Mouse (Mus musculus) thymus, postnatal 25 days (tissue): ENCODE data around the gene Prdx6.

Experiments used
- DNase-seq: peaks from one replicate; pipeline ENCODE4 v3.0.0; 2022

Prdx6 gene

GRCm38 (mm10) chr1:161250604-161251416 is at the start of gene Prdx6:
Prdx6 (minus strand) TSS chr1:161251219.
- DNase-seq: peak; percentile 82

GRCm38 (mm10) chr1:161288256-161288655 is 37.2 kb upstream of the Prdx6 start:
- DNase-seq: no peak

GRCm38 (mm10) chr1:161286726-161287310 is 35.8 kb upstream of the Prdx6 start:
- peak; percentile 77 for DNase-seq

- DNase-seq: no peak
Measured at GRCm38 (mm10) chr1:161281054-161281688, 30.2 kb upstream of the Prdx6 start.

- no peak for DNase-seq
Measured at GRCm38 (mm10) chr1:161279244-161279908, 28.4 kb upstream of the Prdx6 start.

- no peak for DNase-seq
Measured at GRCm38 (mm10) chr1:161273486-161273885, 22.5 kb upstream of the Prdx6 start.

- no peak for DNase-seq
Measured at GRCm38 (mm10) chr1:161271461-161271810, 20.4 kb upstream of the Prdx6 start.

GRCm38 (mm10) chr1:161270776-161271460 is 19.9 kb upstream of the Prdx6 start:
- DNase-seq: no peak

GRCm38 (mm10) chr1:161269346-161269745 is 18.3 kb upstream of the Prdx6 start:
- DNase-seq: no peak

- no peak for DNase-seq
Measured at GRCm38 (mm10) chr1:161268884-161269283, 17.9 kb upstream of the Prdx6 start.

- DNase-seq: no peak
Measured at GRCm38 (mm10) chr1:161268116-161268515, 17.1 kb upstream of the Prdx6 start.

- DNase-seq: no peak
Measured at GRCm38 (mm10) chr1:161264961-161265360, 13.9 kb upstream of the Prdx6 start.

- no peak for DNase-seq
Measured at GRCm38 (mm10) chr1:161263584-161263983, 12.6 kb upstream of the Prdx6 start.

GRCm38 (mm10) chr1:161262542-161262941 is 11.5 kb upstream of the Prdx6 start:
- DNase-seq: no peak

GRCm38 (mm10) chr1:161260761-161261160 is 9.7 kb upstream of the Prdx6 start:
- DNase-seq: no peak

- no peak for DNase-seq
Measured at GRCm38 (mm10) chr1:161259142-161259541, 8.1 kb upstream of the Prdx6 start.

- no peak for DNase-seq
Measured at GRCm38 (mm10) chr1:161258331-161258730, 7.3 kb upstream of the Prdx6 start.

- DNase-seq: no peak
Measured at GRCm38 (mm10) chr1:161256918-161257317, 5.9 kb upstream of the Prdx6 start.

- no peak for DNase-seq
Measured at GRCm38 (mm10) chr1:161254361-161254760, 3.3 kb upstream of the Prdx6 start.

- DNase-seq: no peak
Measured at GRCm38 (mm10) chr1:161252901-161253300, 1.9 kb upstream of the Prdx6 start.

- DNase-seq: no peak
Measured at GRCm38 (mm10) chr1:161252365-161252764, 1.3 kb upstream of the Prdx6 start.

- peak; percentile 29 for DNase-seq
Measured at GRCm38 (mm10) chr1:161251417-161252265, 622 bp upstream of the Prdx6 start.
